Mouse (Mus musculus) CH12.LX (cell line): Measurements from ENCODE around the gene Cdkn1b.

Experiments
- CHD1 ChIP-seq: IDR thresholded peaks from 2 replicates; pipeline ENCODE4 v1.6.1; 2012; ENCODE audit warnings: low read depth, low read length, improper control_type of control experiment, inconsistent platforms
- CTCF ChIP-seq, 2 experiments: IDR thresholded peaks in 1 of 2; conservative IDR thresholded peaks in 1 of 2; 2 replicates each; pipeline ENCODE4 v1.5.1; 2011 to 2012; ENCODE audit warnings: low read depth in 2 of 2, low read length in 2 of 2, improper control_type of control experiment in 1 of 2, inconsistent platforms in 1 of 2, mild to moderate bottlenecking in 1 of 2, moderate library complexity in 1 of 2
- E2F4 ChIP-seq: IDR thresholded peaks from 2 replicates; pipeline ENCODE4 v1.6.1; 2011; ENCODE audit warnings: low read depth, low read length, improper control_type of control experiment; ENCODE audit not compliant: insufficient replicate concordance
- NELFE ChIP-seq: IDR thresholded peaks from 2 replicates; pipeline ENCODE4 v1.6.1; 2011; ENCODE audit warnings: low read depth, low read length, improper control_type of control experiment
- POLR2A ChIP-seq: IDR thresholded peaks from 2 replicates; pipeline ENCODE4 v1.6.1; 2011; ENCODE audit warnings: low read depth, mild to moderate bottlenecking, improper control_type of control experiment, low read length

GRCm38 (mm10) chr6:134920190-134921013 lies at the start of gene Cdkn1b:
- TF ChIP-seq CTCF (conservative IDR thresholded peaks at IDR 0.05 in 1 of 2, IDR thresholded peaks at IDR 0.05 in 1 of 2; ENCODE audit: low read depth in 2 of 2, low read length in 2 of 2): no peak
- TF ChIP-seq NELFE: peak; percentile 73
- TF ChIP-seq E2F4: no peak
- TF ChIP-seq CHD1: no peak; the same call in 1 of the 2 replicates
- peak; percentile 73 for TF ChIP-seq POLR2A
